Mouse (Mus musculus) hindbrain, embryonic 15.5 days (tissue): Measurements from ENCODE around the gene Ccdc158. TPM values are rescaled to one million over a fixed set of nuclear protein-coding genes. Genes with fewer than 3 reads are reported as not detected.

Source experiments
- ATAC-seq: fragments of 200-750 bp; cut with Nextera tagmentation; 2 replicates; pipeline ENCODE4 v1.8.0; 2017; ENCODE audit warnings: low read depth, moderate number of reproducible peaks, moderate TSS enrichment; ENCODE audit not compliant: low FRiP score
- H3K27ac ChIP-seq: fragments of 300-500 bp; sonication (generic); replicated peaks from 2 replicates; pipeline ENCODE4 v1.5.1; 2015; ENCODE audit warnings: mild to moderate bottlenecking, inconsistent platforms
- H3K27me3 ChIP-seq: fragments of 300-500 bp; sonication (generic); 2 replicates; pipeline ENCODE4 v1.6.1; 2015; ENCODE audit warnings: control low read depth, inconsistent platforms
- H3K36me3 ChIP-seq: fragments of 300-500 bp; sonication (generic); 2 replicates; pipeline ENCODE4 v1.6.1; 2015; ENCODE audit warnings: control low read depth, inconsistent platforms
- H3K4me1 ChIP-seq: fragments of 300-500 bp; sonication (generic); replicated peaks from 2 replicates; pipeline ENCODE4 v1.6.1; 2015; ENCODE audit warnings: control low read depth, inconsistent platforms
- H3K4me2 ChIP-seq: fragments of 300-500 bp; sonication (generic); 2 replicates; pipeline ENCODE4 v1.6.1; 2015; ENCODE audit warnings: moderate library complexity, mild to moderate bottlenecking, inconsistent platforms
- H3K4me3 ChIP-seq: fragments of 300-500 bp; sonication (generic); 2 replicates; pipeline ENCODE4 v1.5.1; 2015; ENCODE audit warnings: mild to moderate bottlenecking, inconsistent platforms
- H3K9ac ChIP-seq: fragments of 300-500 bp; sonication (generic); 2 replicates; pipeline ENCODE4 v1.6.1; 2015; ENCODE audit warnings: inconsistent platforms
- H3K9me3 ChIP-seq: fragments of 300-500 bp; sonication (generic); 2 replicates; pipeline ENCODE4 v1.6.1; 2016; ENCODE audit warnings: control low read depth, inconsistent platforms
- WGBS: fragments of 180-500 bp; shearing (Covaris S2); methylation state at CpG from one replicate; pipeline ENCODE4 v1.1.7; 2015; 5-methylcytosine and 5-hydroxymethylcytosine counted together
- polyA plus RNA-seq: library from polyadenylated mRNA; unstranded; fragments of >200 nt; fragmentation: Nextera tagmentation; extraction: Ambion mirVana; gene quantifications from 2 replicates; pipeline ENCODE4 v1.2.1, GENCODE M21; 2015

Gene Ccdc158
- polyA plus RNA-seq, 1 experiment from 2014 or later: 0.31 TPM

DNA sequence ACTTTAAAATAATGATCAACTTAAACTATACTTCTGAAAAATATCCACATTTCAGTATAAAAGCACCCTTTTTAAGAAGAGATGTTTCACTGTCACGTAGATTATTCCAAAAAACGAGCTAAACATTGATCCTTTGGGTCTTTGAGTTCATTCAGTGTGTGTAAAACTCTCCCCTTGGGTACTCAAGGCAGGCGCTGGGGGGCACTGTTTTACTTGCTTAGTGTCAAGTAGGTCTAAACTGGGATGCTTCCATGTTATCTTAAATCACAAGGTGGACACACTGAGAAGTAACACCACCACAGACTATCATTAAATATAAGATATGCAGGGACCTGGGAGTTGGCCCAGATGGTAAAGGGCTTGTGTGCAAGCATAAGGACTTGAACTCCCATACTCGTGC, 41.5 kb downstream of the Ccdc158 start:
- Histone ChIP-seq H3K27me3 (no peaks in the 10 kb centered on the region), H3K9ac (no peak overlapping the region), H3K4me1 (no peaks in the 10 kb centered on the region), H3K4me2 (no peak overlapping the region), H3K4me3 (no peak overlapping the region), H3K36me3 (no peaks in the 10 kb centered on the region), H3K27ac (no peak overlapping the region), H3K9me3 (no peaks in the 10 kb centered on the region)
- no peak for ATAC-seq
- WGBS: 65% methylated on average over 4 of the region's 4 CpGs

DNA sequence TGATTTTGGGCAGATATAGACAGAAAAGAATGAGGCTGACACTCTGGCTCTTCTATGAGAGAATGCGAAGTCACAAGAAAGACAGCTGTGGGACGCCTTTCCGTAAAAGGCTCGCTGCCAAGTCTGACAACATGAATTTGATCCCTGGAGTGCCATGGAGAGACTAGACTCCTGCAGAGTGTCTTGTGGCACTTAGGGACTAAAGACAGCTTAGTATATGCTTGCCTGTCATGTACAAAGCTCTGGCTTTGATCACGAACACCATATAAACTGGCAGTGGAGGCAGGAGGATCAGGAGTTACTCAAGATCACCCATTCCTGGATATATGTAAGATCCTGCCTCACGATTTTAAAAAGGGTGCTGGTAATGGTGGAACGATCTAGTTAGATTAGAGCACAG, 47.2 kb downstream of the Ccdc158 start:
- WGBS: 78% methylated on average over 7 of the region's 7 CpGs
- H3K4me3 ChIP-seq: no peak overlapping the region
- H3K9me3 ChIP-seq: 0 out of 2 replicates have a peak, but pooled peaks cover 3% of the 10 kb centered on the region
- H3K4me2 ChIP-seq: no peak overlapping the region
- no peaks in the 10 kb centered on the region for H3K36me3 ChIP-seq
- no peaks in the 10 kb centered on the region for H3K4me1 ChIP-seq
- no peak overlapping the region for H3K9ac ChIP-seq
- H3K27ac ChIP-seq: no peak overlapping the region
- no peak for ATAC-seq
- no peaks in the 10 kb centered on the region for H3K27me3 ChIP-seq

- 0 out of 2 replicates have a peak, but pooled peaks cover 3% of the 10 kb centered on the region for H3K9me3 ChIP-seq
- ATAC-seq: no peak
- no peak overlapping the region for H3K27ac ChIP-seq
Observed at GRCm38 (mm10) chr5:92621883-92622282, 53.2 kb downstream of the Ccdc158 start.

GRCm38 (mm10) chr5:92612756-92613155, 62.3 kb downstream of the Ccdc158 start:
- no peak overlapping the region for H3K4me2 ChIP-seq
- no peaks in the 10 kb centered on the region for H3K9me3 ChIP-seq
- no peak for ATAC-seq
- WGBS: 93% methylated on average over 4 of the region's 4 CpGs
- no peak overlapping the region for H3K9ac ChIP-seq
- H3K27me3 ChIP-seq: no peaks in the 10 kb centered on the region
- no peak overlapping the region for H3K4me3 ChIP-seq
- H3K27ac ChIP-seq: no peak overlapping the region
- no peaks in the 10 kb centered on the region for H3K36me3 ChIP-seq
- no peaks in the 10 kb centered on the region for H3K4me1 ChIP-seq

More at GRCm38 (mm10) chr5:92621883-92622282, 53.2 kb downstream of the Ccdc158 start:
- Histone ChIP-seq H3K27me3 (no peaks in the 10 kb centered on the region), H3K4me1 (no peaks in the 10 kb centered on the region), H3K36me3 (no peaks in the 10 kb centered on the region), H3K4me3 (no peak overlapping the region), H3K4me2 (no peak overlapping the region), H3K9ac (no peak overlapping the region)
- WGBS: 89% methylated on average over 5 of the region's 5 CpGs

GRCm38 (mm10) chr5:92607492-92608229, 67.4 kb downstream of the Ccdc158 start:
- no peaks in the 10 kb centered on the region for H3K27me3 ChIP-seq
- H3K9me3 ChIP-seq: no peaks in the 10 kb centered on the region
- H3K27ac ChIP-seq: no peak overlapping the region
- no peak overlapping the region for H3K9ac ChIP-seq
- no peak for ATAC-seq
- 91% methylated on average over 5 of the region's 5 CpGs for WGBS
- H3K4me2 ChIP-seq: no peak overlapping the region
- H3K4me1 ChIP-seq: peaks cover 7% of the 10 kb centered on the region
- no peaks in the 10 kb centered on the region for H3K36me3 ChIP-seq
- H3K4me3 ChIP-seq: no peak overlapping the region

GRCm38 (mm10) chr5:92604452-92605247, 70.4 kb downstream of the Ccdc158 start:
- Histone ChIP-seq H3K36me3 (no peaks in the 10 kb centered on the region), H3K9ac (no peak overlapping the region), H3K27me3 (0 out of 2 replicates have a peak, but pooled peaks cover 4% of the 10 kb centered on the region), H3K4me2 (no peak overlapping the region), H3K9me3 (no peaks in the 10 kb centered on the region), H3K27ac (no peak overlapping the region), H3K4me3 (no peak overlapping the region), H3K4me1 (peaks cover 7% of the 10 kb centered on the region)
- 59% methylated on average over 10 of the region's 10 CpGs for WGBS
- ATAC-seq: peak; percentile 50; the same call in 1 of the 2 replicates

DNA sequence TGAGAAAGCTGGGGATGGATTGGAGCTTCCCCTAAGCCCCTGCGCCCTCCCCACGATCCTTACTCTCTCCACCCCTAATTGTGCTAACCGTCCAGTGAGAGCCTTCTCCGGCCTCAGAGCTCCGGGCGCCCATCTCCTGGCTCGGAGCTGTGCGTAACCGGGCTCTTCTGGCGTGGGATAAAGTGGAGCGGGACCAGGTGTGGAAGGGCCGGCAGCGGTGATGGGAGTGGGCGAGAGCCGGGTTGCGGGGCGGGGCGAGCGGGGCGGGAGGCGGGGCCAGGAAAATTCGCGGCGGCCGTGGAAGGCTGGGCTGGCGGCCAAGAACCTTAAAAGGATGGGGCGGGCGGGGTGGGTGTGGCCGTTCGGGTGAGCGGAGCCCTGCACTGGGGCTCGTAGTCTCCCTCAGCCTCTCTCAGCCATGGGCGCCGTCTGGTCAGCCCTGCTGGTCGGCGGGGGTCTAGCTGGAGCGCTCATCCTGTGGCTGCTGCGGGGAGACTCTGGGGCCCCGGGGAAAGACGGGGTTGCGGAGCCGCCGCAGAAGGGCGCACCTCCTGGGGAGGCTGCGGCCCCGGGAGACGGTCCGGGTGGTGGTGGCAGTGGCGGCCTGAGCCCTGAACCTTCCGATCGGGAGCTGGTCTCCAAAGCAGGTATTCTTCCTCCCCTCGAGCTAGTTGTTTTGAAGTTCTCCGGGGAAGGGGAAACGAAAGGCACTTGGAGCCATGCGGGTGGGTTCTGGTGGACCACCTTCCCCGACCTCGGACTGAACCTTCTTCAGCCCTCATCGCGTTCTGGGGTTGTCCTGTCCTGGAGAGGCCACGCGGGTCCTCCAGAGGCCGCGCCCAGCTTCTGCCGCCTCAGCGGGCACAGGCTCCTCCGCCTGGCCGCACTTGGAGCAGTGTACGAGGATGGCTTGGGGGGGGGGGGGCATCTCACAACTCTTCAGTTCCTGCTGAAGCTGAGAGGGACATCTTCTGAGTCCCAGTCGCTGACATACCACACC, 72.1 kb downstream of the Ccdc158 start, which contains the start of gene Stbd1:
Stbd1 (plus strand) TSS at position 351 of the 1,000 bp plus-strand sequence.
- Histone ChIP-seq H3K9ac (peak within 1 kb of the TSS; percentile 54), H3K27ac (no peak within 1 kb of the TSS), H3K4me1 (peaks cover 7% of the 10 kb centered on the region), H3K4me3 (peak within 1 kb of the TSS; percentile 69), H3K9me3 (no peaks in the 10 kb centered on the region), H3K36me3 (no peaks in the 10 kb centered on the region), H3K4me2 (peak within 1 kb of the TSS; percentile 95), H3K27me3 (0 out of 2 replicates have a peak, but pooled peaks cover 4% of the 10 kb centered on the region)
- WGBS: under 1% methylated on average over 65 of the region's 69 CpGs
- peak; percentile 90 for ATAC-seq

- H3K36me3 ChIP-seq: no peaks in the 10 kb centered on the region
- 0 out of 2 replicates have a peak, but pooled peaks cover 4% of the 10 kb centered on the region for H3K27me3 ChIP-seq
- H3K4me3 ChIP-seq: no peak overlapping the region
- H3K4me1 ChIP-seq: peaks cover 7% of the 10 kb centered on the region
- no peak overlapping the region for H3K27ac ChIP-seq
- H3K4me2 ChIP-seq: no peak overlapping the region
- WGBS: 84% methylated on average over 10 of the region's 10 CpGs
- no peak overlapping the region for H3K9ac ChIP-seq
- no peaks in the 10 kb centered on the region for H3K9me3 ChIP-seq
- ATAC-seq: no peak
Observed at GRCm38 (mm10) chr5:92599030-92599429, 76.0 kb downstream of the Ccdc158 start.

DNA sequence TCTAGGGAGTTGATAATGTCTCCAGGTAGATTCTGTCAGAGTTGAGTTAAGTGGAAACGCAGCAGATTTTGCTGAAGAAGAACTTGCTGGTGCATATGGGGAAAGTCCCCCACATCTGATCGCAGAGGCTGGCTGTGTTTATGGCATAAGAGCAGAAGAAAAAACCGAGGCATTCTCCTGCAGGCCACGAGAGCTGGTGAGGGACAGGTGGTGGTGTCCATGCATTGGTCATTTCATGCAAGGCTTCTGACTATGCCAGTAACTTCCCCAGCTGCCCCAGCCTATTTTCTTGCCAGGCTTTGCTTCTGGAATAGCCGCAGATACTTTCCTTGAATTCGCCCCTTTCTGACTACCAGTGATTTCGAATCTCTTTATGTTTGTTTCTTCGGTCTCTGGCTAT, 78.2 kb downstream of the Ccdc158 start:
- H3K36me3 ChIP-seq: no peaks in the 10 kb centered on the region
- 0 out of 2 replicates have a peak, but pooled peaks cover 2% of the 10 kb centered on the region for H3K27me3 ChIP-seq
- ATAC-seq: no peak
- H3K4me1 ChIP-seq: no peaks in the 10 kb centered on the region
- no peaks in the 10 kb centered on the region for H3K9me3 ChIP-seq
- no peak overlapping the region for H3K4me3 ChIP-seq
- H3K9ac ChIP-seq: no peak overlapping the region
- H3K27ac ChIP-seq: no peak overlapping the region
- H3K4me2 ChIP-seq: no peak overlapping the region
- WGBS: 85% methylated on average over 8 of the region's 8 CpGs

GRCm38 (mm10) chr5:92595026-92595425, 80.0 kb downstream of the Ccdc158 start:
- no peak overlapping the region for H3K4me3 ChIP-seq
- H3K27ac ChIP-seq: no peak overlapping the region
- no peak overlapping the region for H3K4me2 ChIP-seq
- no peak overlapping the region for H3K9ac ChIP-seq
- H3K36me3 ChIP-seq: no peaks in the 10 kb centered on the region
- WGBS: 87% methylated on average over 5 of the region's 5 CpGs
- ATAC-seq: no peak
- no peaks in the 10 kb centered on the region for H3K27me3 ChIP-seq
- no peaks in the 10 kb centered on the region for H3K9me3 ChIP-seq
- H3K4me1 ChIP-seq: no peaks in the 10 kb centered on the region

- no peaks in the 10 kb centered on the region for H3K9me3 ChIP-seq
- no peaks in the 10 kb centered on the region for H3K27me3 ChIP-seq
- no peaks in the 10 kb centered on the region for H3K4me1 ChIP-seq
- no peaks in the 10 kb centered on the region for H3K36me3 ChIP-seq
- H3K9ac ChIP-seq: no peak overlapping the region
- peak; percentile 11; the same call in 1 of the 2 replicates for ATAC-seq
- H3K4me3 ChIP-seq: no peak overlapping the region
- H3K4me2 ChIP-seq: no peak overlapping the region
- whole genome bisulfite sequencing: 54% methylated on average over 10 of the region's 10 CpGs
- H3K27ac ChIP-seq: no peak overlapping the region
Observed at GRCm38 (mm10) chr5:92585932-92586331, 89.1 kb downstream of the Ccdc158 start.
